Mouse (Mus musculus) midbrain, embryonic 12.5 days (tissue): ENCODE results near the gene Pstk. TPM values are rescaled to one million over a fixed set of nuclear protein-coding genes. Genes with fewer than 3 reads are reported as not detected.

Source experiments
- ATAC-seq: fragments of 200-750 bp; cut with Nextera tagmentation; 2 replicates; pipeline ENCODE4 v1.8.0; 2017; ENCODE audit warnings: low read depth, moderate TSS enrichment, moderate library complexity; ENCODE audit not compliant: low FRiP score
- H3K27ac ChIP-seq: fragments of 300-500 bp; sonication (generic); replicated peaks from 2 replicates; pipeline ENCODE4 v1.5.1; 2016; ENCODE audit warnings: mild to moderate bottlenecking
- H3K27me3 ChIP-seq: fragments of 300-500 bp; sonication (generic); 2 replicates; pipeline ENCODE4 v1.6.1; 2016; ENCODE audit warnings: mild to moderate bottlenecking
- H3K36me3 ChIP-seq: fragments of 300-500 bp; sonication (generic); 2 replicates; pipeline ENCODE4 v1.6.1; 2016
- H3K4me1 ChIP-seq: fragments of 300-500 bp; sonication (generic); 2 replicates; pipeline ENCODE4 v1.6.1; 2016
- H3K4me2 ChIP-seq: fragments of 300-500 bp; sonication (generic); replicated peaks from 2 replicates; pipeline ENCODE4 v1.6.1; 2016; ENCODE audit warnings: mild to moderate bottlenecking, moderate library complexity
- H3K4me3 ChIP-seq: fragments of 300-500 bp; sonication (generic); 2 replicates; pipeline ENCODE4 v1.5.1; 2016; ENCODE audit warnings: mild to moderate bottlenecking
- H3K9ac ChIP-seq: fragments of 300-500 bp; sonication (generic); replicated peaks from 2 replicates; pipeline ENCODE4 v1.6.1; 2016; ENCODE audit warnings: mild to moderate bottlenecking, moderate library complexity
- H3K9me3 ChIP-seq: fragments of 300-500 bp; sonication (generic); 2 replicates; pipeline ENCODE4 v1.6.1; 2016; ENCODE audit warnings: mild to moderate bottlenecking
- WGBS: fragments of 180-500 bp; shearing (Covaris S2); methylation state at CpG from one replicate; pipeline ENCODE4 v1.1.7; 2016; 5-methylcytosine and 5-hydroxymethylcytosine counted together
- polyA plus RNA-seq: library from polyadenylated mRNA; unstranded; fragments of >200 nt; fragmentation: Nextera tagmentation; extraction: Ambion mirVana; gene quantifications from 2 replicates; pipeline ENCODE4 v1.2.1, GENCODE M21; 2016

The Pstk gene
- 57.0 and 57.7 TPM in 2 replicates for polyA plus RNA-seq

DNA sequence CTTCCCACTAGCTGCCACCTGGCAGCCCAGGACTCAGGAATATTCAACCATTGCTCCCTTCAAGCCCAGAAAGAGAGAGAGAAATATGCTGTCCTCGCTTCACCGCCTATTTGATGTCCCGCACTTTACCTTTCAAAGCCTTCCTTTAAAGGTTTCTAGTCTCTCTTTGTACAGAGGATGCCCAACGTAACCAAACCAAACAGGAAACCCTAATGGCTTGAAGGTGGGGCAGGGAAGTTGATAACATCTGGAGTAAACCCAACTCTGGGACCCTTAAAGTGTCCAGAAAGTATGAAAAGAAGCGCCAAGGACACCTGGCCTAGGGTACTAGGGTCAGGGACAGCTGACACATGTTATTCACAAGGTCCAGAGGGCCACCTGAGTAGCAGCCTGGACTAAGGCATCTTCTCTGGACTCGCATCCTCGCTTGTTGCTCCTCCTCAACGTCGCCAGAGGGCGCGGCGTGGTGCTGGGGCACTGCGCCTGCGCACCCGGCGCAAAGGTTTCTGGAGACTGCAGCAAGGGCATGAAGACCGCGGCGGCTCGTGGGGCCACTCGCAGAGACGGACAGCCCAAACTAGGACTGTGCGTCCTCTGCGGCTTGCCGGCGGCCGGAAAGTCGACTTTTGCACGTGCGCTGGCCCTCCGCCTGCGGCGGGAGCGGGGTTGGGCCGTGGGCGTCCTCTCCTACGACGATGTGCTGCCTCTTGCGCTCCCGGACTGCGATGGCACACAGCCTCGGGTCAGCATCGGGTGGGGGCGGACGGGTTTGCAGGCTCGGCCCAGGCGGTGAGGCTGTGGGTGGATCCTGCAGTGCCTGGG is at the start of gene Pstk:
Gene Pstk (plus strand): TSS at position 494 of the 822 bp plus-strand sequence.
- H3K4me1 ChIP-seq, result peaks cover 6% of the 10 kb centered on the region; the same call in 1 of the 2 replicates
- peak within 1 kb of the TSS; percentile 90 for H3K27ac ChIP-seq
- no peaks in the 10 kb centered on the region for H3K27me3 ChIP-seq
- H3K4me3 ChIP-seq, result peak within 1 kb of the TSS; percentile 67
- H3K9ac ChIP-seq, result peak within 1 kb of the TSS; percentile 83
- H3K36me3 ChIP-seq, result no peaks in the 10 kb centered on the region
- no peaks in the 10 kb centered on the region for H3K9me3 ChIP-seq
- H3K4me2 ChIP-seq, result peak within 1 kb of the TSS; percentile 66
- ATAC-seq, result peak; percentile 96
- WGBS, result 5% methylated on average over 45 of the region's 47 CpGs

DNA sequence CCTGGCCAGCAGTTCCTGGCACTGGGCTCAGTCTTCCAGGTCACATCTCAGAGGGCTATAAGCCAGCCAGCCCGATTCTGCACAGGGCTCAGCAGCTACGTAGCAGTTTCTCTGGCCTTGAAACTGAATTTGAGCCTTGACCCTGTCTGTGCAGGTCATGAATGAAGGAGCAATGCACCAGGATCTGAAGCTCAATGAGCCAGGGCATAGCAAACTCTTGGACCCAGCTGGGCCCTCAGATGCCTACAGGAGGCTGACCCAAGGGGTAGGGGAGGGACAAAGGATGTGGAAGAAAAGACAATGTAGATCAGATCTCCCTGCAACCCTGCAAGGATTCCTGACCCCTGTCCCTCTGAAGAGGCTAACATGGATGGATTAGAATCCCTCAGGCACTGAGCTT is 48.7 kb upstream of the Pstk start, which contains the start of gene Cuzd1:
Gene Cuzd1 (minus strand): TSS at position 101 of the 400 bp plus-strand sequence.
- ATAC-seq, result no peak
- 76% methylated on average over 2 of the region's 2 CpGs for WGBS
- H3K27me3 ChIP-seq, result no peaks in the 10 kb centered on the region

DNA sequence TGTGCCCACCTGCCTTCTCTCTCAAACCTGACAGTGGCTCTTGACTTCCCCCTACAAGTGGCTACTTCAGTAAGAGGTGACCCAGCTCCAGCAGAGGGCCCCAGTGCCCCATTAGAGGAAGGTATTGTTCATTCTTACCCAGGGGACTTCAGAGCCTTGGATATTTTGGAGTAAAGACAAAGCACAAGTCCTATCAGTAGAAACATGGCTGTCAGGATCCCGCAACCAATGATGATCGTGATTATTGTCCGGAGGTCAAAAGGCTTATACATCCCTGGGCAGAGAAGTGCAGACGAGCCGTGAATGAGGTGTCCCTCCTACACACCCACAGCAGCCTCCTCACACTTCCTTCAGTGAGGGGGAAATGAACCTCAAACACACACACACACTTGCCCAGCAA is 43.9 kb upstream of the Pstk start:
- no peak overlapping the region for H3K4me3 ChIP-seq
- no peaks in the 10 kb centered on the region for H3K4me1 ChIP-seq
- H3K27me3 ChIP-seq, result no peaks in the 10 kb centered on the region
- ATAC-seq, result no peak
- H3K36me3 ChIP-seq, result no peaks in the 10 kb centered on the region
- H3K27ac ChIP-seq, result no peak overlapping the region
- WGBS, result 87% methylated on average over 5 of the region's 5 CpGs
- no peak overlapping the region for H3K4me2 ChIP-seq
- no peak overlapping the region for H3K9ac ChIP-seq
- H3K9me3 ChIP-seq, result no peaks in the 10 kb centered on the region

More for the DNA sequence above, 48.7 kb upstream of the Pstk start, which contains the start of gene Cuzd1:
- H3K27ac ChIP-seq, result no peak within 1 kb of the TSS
- no peak within 1 kb of the TSS for H3K4me2 ChIP-seq
- H3K9ac ChIP-seq, result no peak within 1 kb of the TSS
- no peak within 1 kb of the TSS for H3K4me3 ChIP-seq
- H3K36me3 ChIP-seq, result no peaks in the 10 kb centered on the region
- H3K9me3 ChIP-seq, result no peaks in the 10 kb centered on the region
- H3K4me1 ChIP-seq, result no peaks in the 10 kb centered on the region

DNA sequence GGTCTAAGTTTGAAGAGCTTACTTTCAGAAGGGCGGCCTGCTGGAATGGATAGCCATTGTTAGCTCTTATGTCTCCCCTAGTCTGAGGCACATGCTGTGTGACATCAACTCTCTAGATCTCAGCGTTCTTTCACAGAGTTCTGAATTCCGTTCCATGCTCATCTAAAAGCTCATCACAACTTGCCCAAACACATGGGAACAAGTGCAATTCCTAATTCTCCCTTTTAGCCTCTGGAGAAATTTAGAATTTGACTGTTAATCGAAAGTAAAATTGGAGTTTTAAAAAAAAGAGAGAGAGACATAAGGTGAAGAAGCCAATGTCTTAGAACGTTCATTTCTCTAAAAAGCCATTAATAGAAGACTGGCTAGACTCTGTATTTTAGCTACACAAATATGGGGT is 41.5 kb upstream of the Pstk start, which contains the start of gene Fam24b:
Gene Fam24b (minus strand): TSS at position 101 of the 400 bp plus-strand sequence.
- H3K9ac ChIP-seq, result no peak within 1 kb of the TSS
- no peaks in the 10 kb centered on the region for H3K36me3 ChIP-seq
- no peak for ATAC-seq
- H3K4me3 ChIP-seq, result no peak within 1 kb of the TSS
- no peaks in the 10 kb centered on the region for H3K4me1 ChIP-seq
- no peaks in the 10 kb centered on the region for H3K9me3 ChIP-seq
- no peak within 1 kb of the TSS for H3K27ac ChIP-seq
- no peaks in the 10 kb centered on the region for H3K27me3 ChIP-seq
- WGBS, result 96% methylated on average over 5 of the region's 5 CpGs
- no peak within 1 kb of the TSS for H3K4me2 ChIP-seq

DNA sequence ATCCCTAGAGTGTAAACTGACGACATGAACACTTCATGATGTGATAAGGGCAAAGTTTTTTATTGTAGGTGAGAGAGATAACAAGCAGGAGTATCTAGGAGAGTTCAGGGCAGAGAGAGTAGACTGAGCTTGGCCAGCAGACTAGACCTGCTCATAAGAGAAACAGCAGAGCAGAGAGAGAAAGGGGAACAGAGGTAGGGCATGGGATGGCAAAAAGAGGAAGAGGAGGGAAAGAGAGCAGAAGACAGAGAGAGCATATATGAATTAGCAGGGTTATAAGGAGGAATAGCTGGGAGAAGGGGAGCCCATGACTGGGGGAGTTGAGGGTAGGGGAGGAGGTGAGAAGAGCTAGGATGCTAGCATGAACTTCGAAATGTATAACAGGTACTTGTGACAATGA is 39.3 kb upstream of the Pstk start:
- Histone ChIP-seq H3K4me2 (no peak overlapping the region), H3K9ac (no peak overlapping the region), H3K4me1 (no peaks in the 10 kb centered on the region), H3K27me3 (no peaks in the 10 kb centered on the region), H3K9me3 (no peaks in the 10 kb centered on the region), H3K4me3 (no peak overlapping the region), H3K27ac (no peak overlapping the region), H3K36me3 (no peaks in the 10 kb centered on the region)
- WGBS, result 78% methylated on average over 2 of the region's 2 CpGs
- no peak for ATAC-seq

DNA sequence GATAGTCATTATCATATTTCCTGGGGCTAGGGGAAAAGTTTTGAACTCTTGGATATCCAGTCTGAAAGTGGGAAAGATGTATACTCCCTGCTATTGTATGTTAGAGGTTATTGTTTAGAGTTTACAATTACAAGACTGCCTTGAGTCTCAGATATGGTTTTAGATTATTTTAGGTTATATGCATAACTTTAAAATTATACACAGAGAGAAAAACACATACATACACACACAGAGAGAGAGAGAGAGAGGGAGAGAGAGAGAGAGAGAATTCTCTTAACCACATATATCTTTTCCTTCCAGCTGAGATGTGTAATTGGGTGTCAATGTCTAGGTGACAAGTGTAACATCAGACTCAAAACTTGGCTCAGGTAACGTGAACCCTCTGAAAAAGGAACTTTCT is 37.4 kb upstream of the Pstk start, which contains the start of gene Fam24a:
Gene Fam24a (plus strand): TSS at position 301 of the 400 bp plus-strand sequence.
- 51% methylated on average over 1 of the region's 1 CpGs for WGBS
- Histone ChIP-seq H3K4me1 (peaks cover 9% of the 10 kb centered on the region; the same call in 1 of the 2 replicates), H3K27me3 (no peaks in the 10 kb centered on the region), H3K36me3 (no peaks in the 10 kb centered on the region), H3K4me2 (no peak within 1 kb of the TSS), H3K4me3 (no peak within 1 kb of the TSS), H3K9me3 (no peaks in the 10 kb centered on the region), H3K9ac (no peak within 1 kb of the TSS), H3K27ac (no peak within 1 kb of the TSS)
- ATAC-seq, result no peak

DNA sequence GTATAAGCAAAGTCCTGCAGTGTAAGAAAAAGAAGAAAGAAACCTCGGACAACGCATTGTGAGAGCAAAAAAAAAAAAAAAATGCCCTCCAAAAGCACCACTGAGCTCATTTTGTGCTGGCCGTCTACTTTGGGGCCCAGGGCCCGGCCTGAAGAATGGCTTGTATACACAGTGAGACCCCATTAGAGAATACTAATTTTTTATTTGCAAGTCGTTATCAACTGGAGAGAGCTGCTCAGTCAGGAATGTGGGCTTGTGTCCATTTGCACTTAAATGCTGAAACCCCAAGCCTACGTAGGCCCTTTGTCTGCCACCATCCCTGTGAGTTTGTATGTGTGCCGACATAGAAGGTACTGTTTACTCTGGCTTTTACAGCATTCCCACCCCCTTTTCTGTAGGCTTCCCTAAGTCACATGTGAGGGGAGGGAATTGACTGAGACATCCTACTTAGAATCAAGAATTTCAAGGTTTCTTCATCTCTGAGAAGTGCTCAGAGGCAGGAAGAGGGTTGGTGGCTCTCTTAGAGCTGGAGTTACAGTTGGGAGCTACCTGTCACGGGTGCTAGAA is 33.4 kb upstream of the Pstk start:
- peak; percentile 54; the same call in 1 of the 2 replicates for ATAC-seq
- no peak overlapping the region for H3K4me3 ChIP-seq
- H3K36me3 ChIP-seq, result peaks cover 19% of the 10 kb centered on the region
- H3K27ac ChIP-seq, result peak overlapping the region; percentile 54
- H3K9me3 ChIP-seq, result no peaks in the 10 kb centered on the region
- no peaks in the 10 kb centered on the region for H3K27me3 ChIP-seq
- H3K4me2 ChIP-seq, result no peak overlapping the region
- no peak overlapping the region for H3K9ac ChIP-seq
- 34% methylated on average over 8 of the region's 8 CpGs for WGBS
- peaks cover 9% of the 10 kb centered on the region; the same call in 1 of the 2 replicates for H3K4me1 ChIP-seq

DNA sequence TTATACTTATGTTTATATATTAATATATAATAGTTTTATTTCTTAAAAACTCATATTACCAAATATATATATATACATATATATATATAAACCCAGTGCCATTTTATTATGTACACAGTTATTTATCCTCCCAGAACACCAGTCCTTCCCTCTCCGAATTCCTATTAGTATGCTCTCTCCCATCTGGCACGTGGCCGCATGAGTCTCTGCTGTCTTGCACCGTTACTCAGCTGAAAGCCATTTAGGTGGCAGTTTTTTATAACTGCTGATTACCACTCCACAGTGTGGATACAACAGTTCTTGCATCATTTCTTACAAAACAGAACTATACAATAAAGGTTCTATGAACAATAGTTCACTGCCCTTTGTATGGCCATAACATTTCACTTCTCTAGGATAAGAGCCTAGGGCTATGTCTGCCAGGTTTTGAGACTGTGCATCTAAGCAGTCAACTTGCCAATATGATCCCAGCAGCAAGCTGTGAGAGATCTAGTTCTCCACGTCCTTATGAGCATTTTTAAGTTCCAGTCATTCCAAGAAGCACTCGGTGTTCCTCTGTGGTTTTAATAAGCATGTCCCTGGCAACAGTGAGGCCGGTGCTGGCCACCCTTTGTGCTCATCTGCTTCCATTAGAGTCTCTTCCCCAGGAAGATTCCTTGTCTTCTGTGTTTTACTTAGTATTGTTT is 24.9 kb upstream of the Pstk start:
- Histone ChIP-seq H3K4me2 (no peak overlapping the region), H3K9me3 (no peaks in the 10 kb centered on the region), H3K27ac (no peak overlapping the region), H3K9ac (no peak overlapping the region), H3K27me3 (no peaks in the 10 kb centered on the region), H3K36me3 (peaks cover 58% of the 10 kb centered on the region), H3K4me3 (no peak overlapping the region), H3K4me1 (no peaks in the 10 kb centered on the region)
- ATAC-seq, result no peak
- WGBS, result 75% methylated on average over 7 of the region's 7 CpGs

DNA sequence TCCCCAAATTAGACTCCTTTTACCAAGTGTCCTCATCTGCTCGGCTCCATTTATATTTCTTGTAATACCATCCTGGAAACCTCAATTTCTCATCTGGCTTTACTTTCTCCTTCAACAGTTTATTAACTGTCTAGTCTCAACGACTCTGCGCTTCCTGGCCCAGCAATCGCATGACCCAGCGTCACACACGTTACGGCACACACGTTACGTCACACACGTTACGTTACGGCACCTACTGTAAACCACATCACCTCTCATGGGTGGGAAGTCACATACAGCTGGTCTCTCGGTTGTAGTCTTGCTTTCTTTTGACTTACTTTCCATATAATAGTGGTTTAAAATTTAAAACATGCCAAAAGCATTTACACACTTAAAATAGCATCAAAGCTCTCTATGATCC is 14.8 kb upstream of the Pstk start:
- no peaks in the 10 kb centered on the region for H3K9me3 ChIP-seq
- H3K36me3 ChIP-seq, result peaks cover 55% of the 10 kb centered on the region
- no peak overlapping the region for H3K9ac ChIP-seq
- H3K4me1 ChIP-seq, result peaks cover 3% of the 10 kb centered on the region
- WGBS, result 96% methylated on average over 13 of the region's 13 CpGs
- H3K27ac ChIP-seq, result no peak overlapping the region
- no peak for ATAC-seq
- H3K4me2 ChIP-seq, result no peak overlapping the region
- H3K4me3 ChIP-seq, result no peak overlapping the region
- H3K27me3 ChIP-seq, result no peaks in the 10 kb centered on the region

DNA sequence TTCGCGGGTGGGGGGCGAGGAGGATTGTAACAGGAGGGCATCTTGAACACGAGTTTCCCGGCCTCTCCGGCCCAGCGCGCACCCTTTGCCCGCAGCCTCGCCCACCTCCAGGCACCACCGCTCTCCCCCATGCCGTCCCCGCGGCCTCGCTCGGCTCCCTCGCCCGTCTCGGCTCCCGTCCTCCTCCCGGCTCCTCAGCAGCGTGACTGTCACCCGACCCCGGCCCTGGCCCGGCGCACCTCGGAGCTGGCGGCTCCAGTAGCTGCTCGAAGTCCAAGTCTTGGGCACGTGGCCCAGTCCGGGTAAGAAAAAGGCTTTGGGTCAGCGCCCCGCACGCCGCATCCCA is 8.7 kb upstream of the Pstk start:
- WGBS, result under 1% methylated on average over 35 of the region's 35 CpGs
- peak overlapping the region; percentile 89 for H3K9ac ChIP-seq
- H3K36me3 ChIP-seq, result peaks cover 20% of the 10 kb centered on the region
- peak overlapping the region; percentile 88 for H3K27ac ChIP-seq
- peak overlapping the region; percentile 80 for H3K4me3 ChIP-seq
- ATAC-seq, result peak; percentile 82; the same call in 1 of the 2 replicates
- H3K4me2 ChIP-seq, result peak overlapping the region; percentile 90
- peaks cover 16% of the 10 kb centered on the region for H3K4me1 ChIP-seq
- H3K9me3 ChIP-seq, result no peaks in the 10 kb centered on the region
- H3K27me3 ChIP-seq, result peaks cover 8% of the 10 kb centered on the region

DNA sequence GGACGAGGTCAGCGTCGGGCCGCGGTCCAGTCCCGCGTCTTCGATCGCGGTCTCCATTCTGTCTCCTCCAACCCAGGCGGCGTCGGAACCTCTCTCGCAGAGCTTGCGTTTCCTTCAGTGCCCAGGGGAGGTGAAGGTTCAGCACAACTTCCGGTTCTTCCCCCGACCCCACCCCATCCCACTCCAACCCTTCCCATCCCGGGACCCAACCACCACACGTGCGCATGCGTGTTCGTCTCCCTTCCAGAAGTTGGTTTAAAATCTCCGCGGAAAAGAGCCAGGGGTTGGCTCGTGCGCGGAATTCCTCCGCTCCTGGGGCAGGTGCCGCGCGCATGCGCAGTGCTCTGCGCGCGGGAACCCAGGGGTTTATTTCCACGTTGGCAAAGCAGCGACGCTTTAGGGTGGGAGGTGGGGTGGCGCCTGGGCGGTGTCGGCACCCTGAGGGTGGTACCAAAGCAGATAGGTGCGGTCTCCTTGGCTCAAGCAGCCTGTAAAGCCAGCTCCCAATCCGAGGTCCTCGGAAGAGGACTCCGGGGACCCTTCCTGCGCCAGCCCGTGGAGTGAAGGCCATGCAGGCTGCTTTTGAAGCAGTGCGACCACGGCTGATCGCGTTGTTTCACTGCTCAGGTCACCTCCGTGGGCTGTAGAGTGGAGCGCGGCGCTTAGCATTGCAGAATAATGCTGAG is 8.2 kb upstream of the Pstk start, which contains the start of gene 2310057M21Rik:
Gene 2310057M21Rik (minus strand): TSS at position 145 of the 686 bp plus-strand sequence.
- peak; percentile 97 for ATAC-seq
- H3K9me3 ChIP-seq, result no peaks in the 10 kb centered on the region
- peaks cover 15% of the 10 kb centered on the region for H3K36me3 ChIP-seq
- H3K4me2 ChIP-seq, result peak within 1 kb of the TSS; percentile 90
- H3K9ac ChIP-seq, result peak within 1 kb of the TSS; percentile 89
- peaks cover 16% of the 10 kb centered on the region for H3K4me1 ChIP-seq
- peak within 1 kb of the TSS; percentile 80 for H3K4me3 ChIP-seq
- peaks cover 8% of the 10 kb centered on the region for H3K27me3 ChIP-seq
- under 1% methylated on average over 55 of the region's 55 CpGs for WGBS
- H3K27ac ChIP-seq, result peak within 1 kb of the TSS; percentile 88
